Mouse (Mus musculus) testis, postnatal 14 days (tissue): ENCODE measurements around the gene Agtrap.

Experiments
- DNase-seq: peaks from one replicate; pipeline ENCODE4 v3.0.0; 2021; ENCODE audit warnings: low spot score

The Agtrap gene

GRCm38 (mm10) chr4:148104146-148104545 lies 16.3 kb upstream of the Agtrap start:
- DNase-seq = no peak

DNA sequence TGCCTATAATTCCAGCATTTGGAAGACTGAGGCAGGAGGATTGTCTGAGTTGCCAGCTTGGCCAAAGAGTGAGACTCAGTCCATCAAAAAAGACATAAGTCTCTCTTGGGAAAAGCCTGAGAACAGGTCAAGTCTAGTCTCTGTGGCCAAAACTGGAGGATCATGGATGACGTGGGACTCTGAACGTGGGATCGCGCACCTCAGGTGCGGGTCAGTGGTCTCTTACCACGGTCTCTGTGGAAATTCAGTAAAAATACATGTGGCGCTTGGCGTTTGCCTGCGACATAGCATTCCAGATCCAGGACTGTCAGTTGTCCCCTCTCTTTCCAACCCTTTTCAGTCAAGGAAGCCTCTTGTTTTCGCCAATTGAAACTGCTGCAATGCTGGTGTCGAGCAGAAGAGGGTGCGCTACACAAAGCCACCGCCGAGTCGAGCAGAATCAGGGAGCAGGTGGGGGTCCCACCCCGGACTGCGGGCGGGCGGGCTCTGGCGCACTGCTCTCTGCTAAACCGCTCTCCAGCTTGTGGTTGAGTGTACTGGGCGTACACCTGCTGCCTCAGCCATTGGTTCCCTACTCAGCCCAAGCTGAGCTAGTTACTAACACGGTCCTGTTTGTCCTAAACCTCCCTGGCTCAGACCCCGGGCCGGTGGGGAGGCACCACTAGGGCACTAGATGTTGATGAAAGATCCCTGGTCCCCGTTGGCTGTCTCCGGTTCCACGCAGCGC lies 14.1 kb upstream of the Agtrap start:
- no peak for DNase-seq

DNA sequence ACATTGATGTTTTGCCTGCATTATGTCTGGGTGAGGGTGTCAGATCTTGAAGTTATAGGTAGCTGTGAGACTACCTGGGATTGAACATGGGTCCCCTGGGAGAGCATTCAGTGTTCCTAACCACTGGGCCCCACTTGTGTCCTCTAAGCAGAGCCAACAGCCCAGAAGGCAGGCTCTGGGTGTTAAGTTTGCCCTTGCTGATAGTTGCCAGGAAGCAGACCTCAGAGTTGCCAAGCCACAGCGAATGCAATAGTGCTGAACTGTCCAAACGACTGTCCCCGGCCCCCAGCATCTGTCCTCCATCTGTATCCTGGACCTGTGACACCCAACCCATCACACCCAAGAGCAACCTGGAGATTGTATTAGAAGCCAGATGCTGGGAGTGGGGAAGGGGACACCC lies 10.8 kb upstream of the Agtrap start:
- no peak for DNase-seq

DNA sequence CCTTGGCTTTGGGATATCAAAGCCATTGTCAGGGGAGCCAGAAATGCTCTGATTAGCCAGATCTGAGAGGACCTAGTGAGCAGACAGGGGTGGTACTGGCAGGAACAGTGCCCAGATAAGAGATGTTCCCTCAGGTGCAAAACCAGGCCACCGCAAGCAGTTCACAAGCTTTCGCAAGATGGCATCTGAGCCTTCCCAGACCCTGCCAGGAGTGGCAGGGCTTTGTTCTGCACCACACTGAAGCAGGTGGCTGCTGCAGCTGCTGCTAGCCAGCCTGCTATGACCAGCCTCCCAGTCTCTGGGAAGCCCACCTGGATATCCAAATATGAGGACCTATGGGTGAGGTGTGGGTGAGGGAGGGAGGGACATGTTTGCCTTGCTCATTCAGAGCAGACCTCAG lies 10.1 kb upstream of the Agtrap start:
- no peak for DNase-seq

- DNase-seq = no peak
Measured at GRCm38 (mm10) chr4:148095081-148095480, 7.2 kb upstream of the Agtrap start.

GRCm38 (mm10) chr4:148094161-148094560 lies 6.3 kb upstream of the Agtrap start:
- no peak for DNase-seq

DNA sequence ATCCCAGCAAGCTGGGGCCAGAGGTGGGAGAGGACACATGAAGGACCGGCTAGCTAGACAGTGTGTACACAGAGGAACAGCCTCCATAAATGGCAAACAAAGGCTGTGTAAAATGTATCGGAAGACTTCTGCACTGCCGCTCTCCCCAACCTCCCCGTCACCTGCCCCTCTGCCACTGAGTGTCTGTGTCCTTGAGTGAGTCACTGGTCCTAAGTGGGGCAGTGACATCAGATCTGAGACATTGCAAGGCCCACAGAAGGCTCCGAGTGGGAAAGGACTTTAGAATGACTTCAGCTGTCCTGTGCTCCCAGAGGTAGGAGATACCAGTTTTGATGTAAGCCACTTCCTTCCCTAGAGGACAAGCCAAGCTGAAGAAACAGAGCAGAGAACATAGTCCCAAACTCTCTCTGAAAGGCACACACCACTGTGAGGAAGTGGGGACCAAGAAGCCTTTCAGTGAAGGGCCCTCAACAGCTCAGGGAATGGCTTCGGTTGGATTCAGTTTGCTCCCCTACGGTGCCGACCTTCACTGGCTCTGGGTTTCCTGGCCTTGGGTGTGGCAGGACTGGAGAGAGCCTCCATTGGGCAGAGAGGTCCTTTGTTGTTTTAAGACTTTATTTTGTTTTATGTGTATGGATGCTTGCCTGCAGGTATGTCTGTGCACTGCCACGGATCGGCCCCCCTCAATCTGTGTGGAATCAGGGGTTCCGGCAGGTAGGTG lies 4.9 kb upstream of the Agtrap start:
- no peak for DNase-seq

- DNase-seq = no peak
Measured at GRCm38 (mm10) chr4:148091181-148091580, 3.4 kb upstream of the Agtrap start.

DNA sequence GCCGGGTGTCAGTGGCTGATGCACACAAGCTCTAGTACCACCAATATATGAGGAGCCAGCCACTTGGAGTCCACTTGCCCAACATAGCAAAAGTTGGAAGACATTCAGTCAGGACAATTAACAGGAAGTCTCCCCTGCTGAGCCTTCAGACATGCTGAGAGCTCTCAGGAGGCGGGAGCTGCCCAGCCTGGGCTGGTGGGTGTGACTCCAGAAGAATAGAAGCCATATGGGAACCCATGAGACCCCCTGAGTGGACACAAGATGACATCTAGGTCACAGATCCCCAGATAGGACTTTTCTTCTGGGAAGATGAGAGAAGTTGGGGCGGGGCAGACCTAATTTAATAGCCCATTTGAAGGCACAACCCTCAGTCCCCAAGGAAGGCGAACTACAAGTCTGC lies 1.3 kb upstream of the Agtrap start:
- DNase-seq = no peak

DNA sequence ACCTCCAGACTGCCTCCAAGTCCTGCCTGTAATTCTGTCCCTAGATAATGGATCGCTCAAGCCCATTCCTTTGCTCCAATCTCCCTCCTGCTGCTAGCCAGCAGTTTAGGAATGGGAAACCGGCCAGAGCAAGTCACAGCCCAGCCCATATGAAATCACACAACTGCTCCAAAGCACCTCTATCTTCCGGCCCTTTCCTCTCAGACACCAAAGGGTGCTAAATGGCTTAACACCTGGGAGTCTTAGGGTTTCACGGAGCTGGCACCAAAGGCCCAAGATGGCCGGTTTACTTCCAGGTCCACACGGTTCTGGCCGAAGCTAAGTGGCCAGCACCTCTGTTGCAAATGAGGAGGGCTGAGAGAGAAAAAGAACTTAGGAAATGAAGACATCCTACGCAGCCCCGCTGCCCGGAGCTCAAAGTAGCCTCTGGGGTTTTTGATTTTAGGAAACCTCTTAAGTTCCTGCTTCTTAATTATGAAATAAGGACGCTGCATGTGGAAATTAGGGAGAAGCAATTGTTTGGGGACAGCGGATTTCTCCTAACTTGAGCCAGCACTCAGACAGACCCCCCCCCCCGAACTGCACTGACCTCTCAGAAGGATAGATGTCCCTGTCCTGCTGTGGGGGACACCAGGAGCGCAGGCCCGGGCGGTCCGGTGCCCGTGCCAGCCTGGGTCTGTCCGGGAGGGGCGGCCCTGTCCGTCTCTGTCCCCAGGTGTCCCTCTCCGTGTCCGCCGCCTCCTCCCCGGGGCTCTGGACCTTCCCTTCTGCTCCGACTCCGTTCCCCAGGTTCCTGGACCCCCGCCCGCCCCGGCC lies 532 bp downstream of the Agtrap start:
- peak; percentile 57 for DNase-seq

DNA sequence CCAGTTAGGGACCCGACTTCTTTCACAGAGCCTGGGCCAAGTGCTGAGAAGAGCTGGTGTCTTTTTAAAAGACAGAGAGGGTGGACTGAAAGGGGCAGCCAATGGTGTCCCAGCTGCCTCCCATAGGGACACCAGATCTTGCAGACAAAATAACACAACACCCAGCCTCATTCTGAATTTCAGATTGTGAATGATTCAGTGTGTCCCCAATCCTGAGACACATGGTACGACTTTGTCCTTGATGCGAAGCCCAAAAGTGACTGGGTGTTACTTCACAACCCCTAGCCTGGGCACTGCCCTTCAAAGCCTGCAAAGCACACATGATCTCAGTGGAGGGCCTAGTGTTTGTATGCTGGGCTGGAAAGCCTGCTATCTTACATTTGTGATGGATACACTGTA lies 1.9 kb downstream of the Agtrap start:
- no peak for DNase-seq

DNA sequence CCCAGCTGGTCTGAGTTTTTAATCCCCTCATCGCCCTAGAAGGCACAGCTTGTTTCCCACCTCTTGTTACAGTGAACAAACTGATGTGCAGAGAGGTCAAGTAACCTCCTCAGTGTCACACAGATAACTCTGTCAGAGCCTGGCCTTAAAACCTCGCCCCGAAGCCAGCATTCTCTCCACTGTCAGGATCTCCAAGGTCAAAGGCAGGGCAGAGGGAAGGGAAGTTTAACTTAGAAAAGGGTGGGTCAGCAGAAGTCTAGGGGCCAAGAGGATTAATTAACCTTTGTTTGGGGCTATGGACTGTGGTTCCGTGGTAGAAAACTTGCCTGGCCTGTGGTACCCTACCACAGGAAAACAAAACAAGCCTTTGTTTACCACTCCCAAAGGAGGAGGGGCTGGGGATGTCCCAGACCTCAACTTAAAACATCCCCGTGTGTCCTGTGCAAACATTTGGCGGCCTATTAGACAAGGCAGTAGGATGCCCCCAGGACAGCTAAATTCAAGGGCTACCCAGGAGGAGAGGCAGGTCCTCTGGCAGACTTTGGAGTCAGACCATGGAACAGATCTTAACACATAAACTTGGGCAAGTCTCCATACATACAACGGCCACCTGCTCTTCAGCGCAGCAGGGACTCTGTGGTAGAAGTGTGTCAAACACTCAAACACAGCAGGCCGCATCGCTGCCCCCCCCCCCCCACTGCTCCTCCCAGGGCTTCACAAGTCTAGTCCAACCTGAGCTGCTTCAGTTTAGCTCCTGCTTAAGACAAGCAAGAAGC lies 2.5 kb downstream of the Agtrap start:
- DNase-seq = no peak

DNA sequence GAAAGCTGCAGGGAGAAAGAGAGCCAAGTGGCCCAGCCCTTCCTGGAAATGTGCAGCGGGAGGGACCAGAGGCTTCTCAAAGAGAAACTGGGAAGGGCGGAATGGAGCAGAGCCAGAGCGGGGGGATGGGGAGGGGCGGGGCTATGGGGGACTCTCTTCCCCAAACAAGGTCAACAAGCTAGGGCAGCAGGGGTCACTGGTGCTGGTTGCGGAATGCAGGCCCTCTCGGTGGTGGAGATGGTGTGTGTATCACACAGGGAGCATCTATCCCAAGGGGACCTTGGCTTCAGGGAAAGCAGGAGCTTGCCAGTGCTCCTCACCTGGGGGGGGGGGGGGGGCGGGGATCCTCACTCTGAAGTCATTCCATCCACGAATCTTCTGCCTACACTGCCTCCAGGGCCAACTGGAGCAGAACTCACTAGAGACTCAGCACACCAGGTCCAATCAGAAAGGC lies 3.5 kb downstream of the Agtrap start:
- DNase-seq = no peak

GRCm38 (mm10) chr4:148083176-148083899 lies 4.5 kb downstream of the Agtrap start:
- DNase-seq = no peak

GRCm38 (mm10) chr4:148082257-148083044 lies 5.4 kb downstream of the Agtrap start:
- peak; percentile 59 for DNase-seq

GRCm38 (mm10) chr4:148081201-148081600 lies 6.6 kb downstream of the Agtrap start:
- no peak for DNase-seq

- DNase-seq = no peak
Measured at GRCm38 (mm10) chr4:148080597-148080973, 7.2 kb downstream of the Agtrap start.

DNA sequence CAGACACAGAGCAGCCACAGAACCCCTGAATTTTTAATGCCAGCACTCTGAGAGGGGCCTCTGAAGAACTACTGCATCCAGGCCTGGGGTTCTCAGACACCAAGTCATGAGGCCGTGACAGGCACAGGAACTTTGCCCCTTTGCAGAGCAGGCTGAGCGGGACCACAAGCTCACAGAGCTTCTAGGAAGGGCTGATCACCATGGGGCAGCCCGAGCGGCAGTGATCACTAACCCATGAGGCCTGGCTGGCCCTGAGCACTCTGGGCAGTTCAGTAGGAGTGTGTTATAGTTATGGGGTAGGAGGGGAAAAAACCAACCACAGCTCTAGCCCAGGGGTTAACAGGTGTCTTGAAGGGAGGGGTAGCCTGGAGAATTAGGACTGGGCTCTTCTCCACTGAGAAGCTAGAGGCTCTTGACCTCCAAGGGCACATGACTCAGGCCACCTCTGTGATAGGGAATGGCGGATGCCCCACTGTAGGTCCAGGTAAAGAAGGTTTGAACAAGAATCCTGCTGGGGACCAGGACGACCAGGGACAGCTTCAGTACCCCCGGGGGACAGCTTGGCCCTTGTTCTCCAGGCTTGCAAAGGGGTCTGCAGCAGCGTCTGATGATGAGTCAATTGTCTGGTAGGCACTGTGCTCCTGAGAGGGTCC lies 7.8 kb downstream of the Agtrap start:
- no peak for DNase-seq

DNA sequence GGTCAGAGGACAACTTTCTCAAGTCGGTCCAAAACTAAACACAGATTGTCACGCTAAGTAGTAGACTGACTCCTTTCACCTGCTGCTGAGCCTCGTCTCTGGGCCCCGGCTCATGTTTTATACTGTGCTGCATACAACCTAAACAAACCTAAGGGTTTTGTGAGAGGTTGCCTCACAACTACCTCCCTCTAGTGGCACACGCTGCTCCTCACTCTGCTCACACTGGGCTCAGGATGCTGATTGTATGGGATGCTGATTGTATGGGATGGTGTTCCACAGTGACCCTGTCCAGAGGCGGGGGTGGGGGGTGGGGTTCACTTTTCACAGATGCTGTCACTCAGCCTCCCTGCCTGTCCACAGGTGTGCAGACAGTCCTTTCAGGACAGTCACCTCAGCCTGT lies 8.6 kb downstream of the Agtrap start:
- DNase-seq = no peak

DNA sequence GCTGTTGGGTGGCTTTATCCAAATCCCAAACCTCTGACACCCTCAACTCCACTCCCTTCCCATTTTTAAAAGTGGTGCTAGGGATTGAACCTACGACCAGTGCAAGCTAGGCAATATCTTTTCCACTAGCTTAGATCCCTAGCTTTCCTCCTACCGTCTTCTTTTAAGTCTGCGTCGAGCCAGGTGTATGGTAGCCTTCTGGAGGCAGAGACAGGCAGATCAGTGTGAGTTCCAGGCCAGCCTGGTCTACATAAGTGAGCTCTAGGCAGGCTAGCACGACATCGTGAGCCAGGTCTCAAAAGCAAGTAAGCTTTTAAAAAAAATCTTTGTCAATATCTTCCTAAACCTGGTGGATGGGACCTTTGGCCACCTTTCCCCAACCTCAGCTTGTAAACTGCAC lies 11.9 kb downstream of the Agtrap start:
- no peak for DNase-seq
